Mouse (Mus musculus): ENCODE measurements at regions not wholly inside any gene's neighbourhood (a gene's known extent, or its start where the extent isn't known, plus 50 kb on each side); places are given as distances from the start of the nearest gene placed in this dataset.

GRCm38 (mm10) chr13:26004768-26005560 lies 734.7 kb upstream of the Nrsn1 start:
- H3K27me3 ChIP-seq (replicated peaks; ENCODE audit: control insufficient read depth, insufficient read depth, low read length): no peaks in the 10 kb centered on the region
- H3K4me2 ChIP-seq (ENCODE audit: low read depth, low read length): no peak overlapping the region
- H3K36me3 ChIP-seq (ENCODE audit: control insufficient read depth, insufficient read depth, low read length): no peaks in the 10 kb centered on the region
- WGBS: 78% methylated on average over 7 of the region's 7 CpGs
- no peaks in the 10 kb centered on the region for H3K9me3 ChIP-seq (ENCODE audit: control insufficient read depth, low read length)
- H3K27ac ChIP-seq (ENCODE audit: low read length): no peak overlapping the region
- H3K4me1 ChIP-seq (ENCODE audit: control insufficient read depth, insufficient read depth, low read length): no peaks in the 10 kb centered on the region
- no peak for ATAC-seq
- no peak overlapping the region for H3K4me3 ChIP-seq (ENCODE audit: low read length)
- H3K9ac ChIP-seq (ENCODE audit: low read depth, low read length): no peak overlapping the region

- H3K4me1 ChIP-seq (ENCODE audit: control insufficient read depth, insufficient read depth, low read length): no peaks in the 10 kb centered on the region
- no peaks in the 10 kb centered on the region for H3K9me3 ChIP-seq (ENCODE audit: control insufficient read depth, low read length)
- no peak overlapping the region for H3K9ac ChIP-seq (ENCODE audit: low read depth, low read length)
- H3K36me3 ChIP-seq (ENCODE audit: control insufficient read depth, insufficient read depth, low read length): no peaks in the 10 kb centered on the region
- no peak overlapping the region for H3K4me3 ChIP-seq (ENCODE audit: low read length)
- no peak for ATAC-seq
- no peak overlapping the region for H3K27ac ChIP-seq (ENCODE audit: low read length)
- no peak overlapping the region for H3K4me2 ChIP-seq (ENCODE audit: low read depth, low read length)
- 68% methylated on average over 1 of the region's 1 CpGs for WGBS
- H3K27me3 ChIP-seq (replicated peaks; ENCODE audit: control insufficient read depth, insufficient read depth, low read length): no peaks in the 10 kb centered on the region
These were observed 723.2 kb upstream of the Nrsn1 start for GRCm38 (mm10) chr13:25993526-25993925.

GRCm38 (mm10) chr13:25989067-25989756 lies 718.9 kb upstream of the Nrsn1 start:
- WGBS: 57% methylated on average over 5 of the region's 5 CpGs

GRCm38 (mm10) chr13:25984535-25984934 lies 714.2 kb upstream of the Nrsn1 start:
- H3K36me3 ChIP-seq (ENCODE audit: control insufficient read depth, insufficient read depth, low read length): no peaks in the 10 kb centered on the region
- H3K9ac ChIP-seq (ENCODE audit: low read depth, low read length): no peak overlapping the region
- no peak overlapping the region for H3K4me2 ChIP-seq (ENCODE audit: low read depth, low read length)
- H3K27me3 ChIP-seq (replicated peaks; ENCODE audit: control insufficient read depth, insufficient read depth, low read length): no peaks in the 10 kb centered on the region
- no peak for ATAC-seq
- H3K4me1 ChIP-seq (ENCODE audit: control insufficient read depth, insufficient read depth, low read length): no peaks in the 10 kb centered on the region
- WGBS: 87% methylated on average over 1 of the region's 1 CpGs
- H3K27ac ChIP-seq (ENCODE audit: low read length): no peak overlapping the region
- H3K9me3 ChIP-seq (ENCODE audit: control insufficient read depth, low read length): no peaks in the 10 kb centered on the region
- H3K4me3 ChIP-seq (ENCODE audit: low read length): no peak overlapping the region

More at GRCm38 (mm10) chr13:25989067-25989756, 718.9 kb upstream of the Nrsn1 start:
- ATAC-seq: no peak
- H3K4me3 ChIP-seq (ENCODE audit: low read length): no peak overlapping the region
- H3K27me3 ChIP-seq (replicated peaks; ENCODE audit: control insufficient read depth, insufficient read depth, low read length): no peaks in the 10 kb centered on the region
- no peak overlapping the region for H3K9ac ChIP-seq (ENCODE audit: low read depth, low read length)
- no peaks in the 10 kb centered on the region for H3K36me3 ChIP-seq (ENCODE audit: control insufficient read depth, insufficient read depth, low read length)
- no peaks in the 10 kb centered on the region for H3K4me1 ChIP-seq (ENCODE audit: control insufficient read depth, insufficient read depth, low read length)
- no peak overlapping the region for H3K4me2 ChIP-seq (ENCODE audit: low read depth, low read length)
- H3K27ac ChIP-seq (ENCODE audit: low read length): no peak overlapping the region
- no peaks in the 10 kb centered on the region for H3K9me3 ChIP-seq (ENCODE audit: control insufficient read depth, low read length)

- Histone ChIP-seq H3K4me3 (ENCODE audit: low read length) (no peak overlapping the region), H3K36me3 (ENCODE audit: control insufficient read depth, insufficient read depth, low read length) (no peaks in the 10 kb centered on the region), H3K9me3 (ENCODE audit: control insufficient read depth, low read length) (no peaks in the 10 kb centered on the region), H3K4me2 (ENCODE audit: low read depth, low read length) (no peak overlapping the region), H3K9ac (ENCODE audit: low read depth, low read length) (no peak overlapping the region), H3K27ac (ENCODE audit: low read length) (no peak overlapping the region), H3K4me1 (ENCODE audit: control insufficient read depth, insufficient read depth, low read length) (no peaks in the 10 kb centered on the region), H3K27me3 (replicated peaks; ENCODE audit: control insufficient read depth, insufficient read depth, low read length) (no peaks in the 10 kb centered on the region)
- 71% methylated on average over 1 of the region's 1 CpGs for WGBS
- ATAC-seq: no peak
These were observed 713.4 kb upstream of the Nrsn1 start for GRCm38 (mm10) chr13:25983659-25984058.

GRCm38 (mm10) chr13:25978648-25979047 lies 708.3 kb upstream of the Nrsn1 start:
- ATAC-seq: no peak
- Histone ChIP-seq H3K4me3 (ENCODE audit: low read length) (no peak overlapping the region), H3K9me3 (ENCODE audit: control insufficient read depth, low read length) (no peaks in the 10 kb centered on the region), H3K4me2 (ENCODE audit: low read depth, low read length) (no peak overlapping the region), H3K27me3 (replicated peaks; ENCODE audit: control insufficient read depth, insufficient read depth, low read length) (no peaks in the 10 kb centered on the region), H3K27ac (ENCODE audit: low read length) (no peak overlapping the region), H3K9ac (ENCODE audit: low read depth, low read length) (no peak overlapping the region), H3K4me1 (ENCODE audit: control insufficient read depth, insufficient read depth, low read length) (no peaks in the 10 kb centered on the region), H3K36me3 (ENCODE audit: control insufficient read depth, insufficient read depth, low read length) (no peaks in the 10 kb centered on the region)
- WGBS: 57% methylated on average over 1 of the region's 1 CpGs

- Histone ChIP-seq H3K27ac (ENCODE audit: low read length) (no peak overlapping the region), H3K27me3 (replicated peaks; ENCODE audit: control insufficient read depth, insufficient read depth, low read length) (no peaks in the 10 kb centered on the region), H3K9ac (ENCODE audit: low read depth, low read length) (no peak overlapping the region), H3K4me3 (ENCODE audit: low read length) (no peak overlapping the region), H3K36me3 (ENCODE audit: control insufficient read depth, insufficient read depth, low read length) (no peaks in the 10 kb centered on the region), H3K4me2 (ENCODE audit: low read depth, low read length) (no peak overlapping the region), H3K9me3 (ENCODE audit: control insufficient read depth, low read length) (no peaks in the 10 kb centered on the region), H3K4me1 (ENCODE audit: control insufficient read depth, insufficient read depth, low read length) (no peaks in the 10 kb centered on the region)
- no peak for ATAC-seq
These were observed 688.3 kb upstream of the Nrsn1 start for GRCm38 (mm10) chr13:25958592-25958991.

GRCm38 (mm10) chr13:25958153-25958466 lies 687.8 kb upstream of the Nrsn1 start:
- 62% methylated on average over 4 of the region's 4 CpGs for WGBS
- no peaks in the 10 kb centered on the region for H3K36me3 ChIP-seq (ENCODE audit: control insufficient read depth, insufficient read depth, low read length)
- ATAC-seq: no peak

GRCm38 (mm10) chr13:25957451-25958152 lies 687.3 kb upstream of the Nrsn1 start:
- Histone ChIP-seq H3K4me1 (ENCODE audit: control insufficient read depth, insufficient read depth, low read length) (no peaks in the 10 kb centered on the region), H3K9me3 (ENCODE audit: control insufficient read depth, low read length) (no peaks in the 10 kb centered on the region), H3K4me2 (ENCODE audit: low read depth, low read length) (no peak overlapping the region), H3K36me3 (ENCODE audit: control insufficient read depth, insufficient read depth, low read length) (no peaks in the 10 kb centered on the region), H3K9ac (ENCODE audit: low read depth, low read length) (no peak overlapping the region), H3K4me3 (ENCODE audit: low read length) (no peak overlapping the region), H3K27me3 (replicated peaks; ENCODE audit: control insufficient read depth, insufficient read depth, low read length) (no peaks in the 10 kb centered on the region), H3K27ac (ENCODE audit: low read length) (no peak overlapping the region)
- ATAC-seq: no peak
- WGBS: 51% methylated on average over 4 of the region's 4 CpGs

More at GRCm38 (mm10) chr13:25958153-25958466, 687.8 kb upstream of the Nrsn1 start:
- Histone ChIP-seq H3K4me3 (ENCODE audit: low read length) (no peak overlapping the region), H3K4me1 (ENCODE audit: control insufficient read depth, insufficient read depth, low read length) (no peaks in the 10 kb centered on the region), H3K9ac (ENCODE audit: low read depth, low read length) (no peak overlapping the region), H3K9me3 (ENCODE audit: control insufficient read depth, low read length) (no peaks in the 10 kb centered on the region), H3K27ac (ENCODE audit: low read length) (no peak overlapping the region), H3K4me2 (ENCODE audit: low read depth, low read length) (no peak overlapping the region), H3K27me3 (replicated peaks; ENCODE audit: control insufficient read depth, insufficient read depth, low read length) (no peaks in the 10 kb centered on the region)
